Mouse (Mus musculus) spleen, adult 12 weeks (tissue): ENCODE data around the gene Tmem220.

ENCODE experiments used
- DNase-seq: peaks from one replicate; pipeline ENCODE4 v3.0.0; 2022; ENCODE audit warnings: low spot score

Gene Tmem220

GRCm38 (mm10) chr11:67062726-67063125 is 37.8 kb downstream of the Tmem220 start:
- DNase-seq: no peak

GRCm38 (mm10) chr11:67067741-67068140 is 42.8 kb downstream of the Tmem220 start:
- DNase-seq: no peak

- no peak for DNase-seq
Measured at GRCm38 (mm10) chr11:67072615-67073130, 47.7 kb downstream of the Tmem220 start.

- no peak for DNase-seq
Measured at GRCm38 (mm10) chr11:67075036-67075435, 50.1 kb downstream of the Tmem220 start.

- DNase-seq: no peak
Measured at GRCm38 (mm10) chr11:67076781-67077180, 51.8 kb downstream of the Tmem220 start.

- no peak for DNase-seq
Measured at GRCm38 (mm10) chr11:67077435-67077834, 52.5 kb downstream of the Tmem220 start.

- no peak for DNase-seq
Measured at GRCm38 (mm10) chr11:67078000-67078399, 53.0 kb downstream of the Tmem220 start, which contains the start of gene Myh3. TSS of gene Myh3 (plus strand) at chr11:67078300.

- DNase-seq: no peak
Measured at GRCm38 (mm10) chr11:67078888-67079287, 53.9 kb downstream of the Tmem220 start.

- DNase-seq: no peak
Measured at GRCm38 (mm10) chr11:67079740-67080139, 54.8 kb downstream of the Tmem220 start.

GRCm38 (mm10) chr11:67080168-67080567 is 55.2 kb downstream of the Tmem220 start:
- peak; percentile 8 for DNase-seq

GRCm38 (mm10) chr11:67081125-67081649 is 56.2 kb downstream of the Tmem220 start:
- no peak for DNase-seq

GRCm38 (mm10) chr11:67082188-67082587 is 57.2 kb downstream of the Tmem220 start:
- DNase-seq: no peak

- no peak for DNase-seq
Measured at GRCm38 (mm10) chr11:67082793-67083192, 57.8 kb downstream of the Tmem220 start.

GRCm38 (mm10) chr11:67083239-67083638 is 58.3 kb downstream of the Tmem220 start:
- DNase-seq: no peak

GRCm38 (mm10) chr11:67083712-67084340 is 58.9 kb downstream of the Tmem220 start:
- DNase-seq: no peak
